Mouse (Mus musculus) heart, adult 18-20 months (tissue): ENCODE measurements around the gene 0610030E20Rik. TPM values are rescaled to one million over a fixed set of nuclear protein-coding genes. Genes with fewer than 3 reads are reported as not detected.
A peak's percentile ranks its signal among the peaks of the same experiment; 100 is the strongest.

Experiments used
- DNase-seq, 2 experiments: peaks; one replicate each; pipeline ENCODE4 v3.0.0; 2021 to 2022; ENCODE audit warnings: mixed read lengths in 1 of 2
- total RNA-seq, 2 experiments: library from RNA; stranded (reverse); gene quantifications; 2 replicates each; pipeline ENCODE4 v1.2.3; 2021

The 0610030E20Rik gene
- total RNA-seq, 2 experiments from 2014 or later, result 8.4 to 8.5 TPM

GRCm38 (mm10) chr6:72390795-72391521, 43.8 kb downstream of the 0610030E20Rik start:
- DNase-seq, result peak; percentile 82 to 88

- no peak for DNase-seq
Measured at GRCm38 (mm10) chr6:72392341-72392740, 45.2 kb downstream of the 0610030E20Rik start.

GRCm38 (mm10) chr6:72396837-72397251, 49.7 kb downstream of the 0610030E20Rik start:
- no peak for DNase-seq

- DNase-seq, result no peak
Measured at GRCm38 (mm10) chr6:72399967-72400366, 52.9 kb downstream of the 0610030E20Rik start.

- DNase-seq, result peak; percentile 74 to 92
Measured at GRCm38 (mm10) chr6:72401875-72402274, 54.8 kb downstream of the 0610030E20Rik start.

Other genes starting within 250 kb of the 0610030E20Rik start
- gene St3gal5, start 249.7 kb upstream of the 0610030E20Rik start, total RNA-seq, result 10 to 100 TPM; 62.4 to 70.3 TPM
- 1 to 10 TPM; 8.3 to 9.1 TPM for gene Atoh8, start 111.7 kb upstream of the 0610030E20Rik start, total RNA-seq
- gene Sftpb, start 42.7 kb upstream of the 0610030E20Rik start, total RNA-seq, result not detected
- gene Usp39, start 2.1 kb upstream of the 0610030E20Rik start, total RNA-seq, result 10 to 100 TPM; 15.9 to 16.1 TPM
- 10 to 100 TPM; 20.0 to 22.6 TPM for gene Tmem150a, start 8.1 kb downstream of the 0610030E20Rik start, total RNA-seq
- gene Rnf181, start 19.6 kb downstream of the 0610030E20Rik start, total RNA-seq, result 10 to 100 TPM; 37.5 to 41.6 TPM
- gene Vamp5, start 33.2 kb downstream of the 0610030E20Rik start, total RNA-seq, result 10 to 100 TPM; 48.9 to 61.5 TPM
- gene Vamp8, start 43.4 kb downstream of the 0610030E20Rik start, total RNA-seq, result 10 to 100 TPM; 70.0 to 79.6 TPM
- gene Ggcx, start 67.0 kb downstream of the 0610030E20Rik start, total RNA-seq, result 10 to 100 TPM; 26.0 to 34.2 TPM
- 100 to 1,000 TPM; 130 to 166 TPM for gene Mat2a, start 92.2 kb downstream of the 0610030E20Rik start, total RNA-seq
- gene Sh2d6, start 174.4 kb downstream of the 0610030E20Rik start, total RNA-seq, result under 1 TPM in 1 of 2 experiments, not detected in 1; 0.25 TPM
- gene Capg, start 197.1 kb downstream of the 0610030E20Rik start, total RNA-seq, result 10 to 100 TPM in 1 of 2 experiments, 1 to 10 TPM in 1; 9.4 to 11.9 TPM